In genomic region chr8:61359004-61359403, GRCm38 (mm10) we compare ENCODE assay signal across 10 mouse cellular contexts.
DNase-seq lines count a peak whose midpoint lies in the region; ATAC-seq and TF ChIP-seq lines count a peak whose summit lies in the region.
"Had no signal": no experiment of that assay in that cellular context is flagged by ENCODE, and none has a peak within 500 bp of the region (broad histone marks: within the 10 kb centered on the region; RNA-seq: fewer than 3 reads in every experiment).

No protein-coding gene starts in this region.

- H3K27ac ChIP-seq in kidney, embryonic 14.5 days (ENCODE audit: low read depth, low read length): peak overlapping the region; percentile 32; the same call in 1 of the 2 replicates
- H3K27ac ChIP-seq in MEL (ENCODE audit: control insufficient read depth, low read depth, low read length): no peak overlapping the region
- H3K27ac ChIP-seq in embryonic facial prominence, embryonic 14.5 days (replicated peaks; ENCODE audit: low read depth, low read length): no peak overlapping the region

- no peak for TF ChIP-seq CTCF in MEL (IDR thresholded peaks at IDR 0.05 in 2 of 3, conservative IDR thresholded peaks at IDR 0.05 in 1 of 3; ENCODE audit: control insufficient read depth in 1 of 3, insufficient read depth in 1 of 3, low read depth in 2 of 3, low read length in 3 of 3, poor library complexity in 1 of 3, severe bottlenecking in 1 of 3)

- H3K79me2 ChIP-seq in MEL (ENCODE audit: control insufficient read depth, insufficient read depth, low read length, poor library complexity): no peaks in the 10 kb centered on the region

- no peaks in the 10 kb centered on the region for H3K9me3 ChIP-seq in kidney, embryonic 14.5 days (ENCODE audit: control insufficient read depth, low read length)
- no peaks in the 10 kb centered on the region for H3K9me3 ChIP-seq in MEL (replicated peaks; ENCODE audit: insufficient read depth, low read length)
- no peaks in the 10 kb centered on the region for H3K9me3 ChIP-seq in embryonic facial prominence, embryonic 14.5 days (ENCODE audit: control insufficient read depth, low read length)

- no peak for DNase-seq in kidney, postnatal 10 days
- peak; percentile 44 for DNase-seq in MEL (ENCODE audit: low read depth, low spot score)
- peak; percentile 31 for DNase-seq in embryonic facial prominence, embryonic 14.5 days (ENCODE audit: low spot score)
- peak; percentile 11 to 44 for DNase-seq in thymus, adult 18-20 months
- no peak for DNase-seq in lung, postnatal 36 days
- DNase-seq: layer of hippocampus, adult 9-11 months; spleen, adult 18-20 months had no signal

- TF ChIP-seq RAD21 in MEL (IDR thresholded peaks at IDR 0.05; ENCODE audit: low read depth, low read length): no peak

- TF ChIP-seq POLR2A in MEL (IDR thresholded peaks at IDR 0.05; ENCODE audit: control insufficient read depth in 1 of 2, insufficient read depth in 1 of 2, low read depth in 1 of 2, low read length in 2 of 2, poor library complexity in 1 of 2): no peak

- peaks cover 11% of the 10 kb centered on the region; the same call in 1 of the 2 replicates for H3K4me1 ChIP-seq in kidney, embryonic 14.5 days (ENCODE audit: control insufficient read depth, insufficient read depth, low read length)
- no peaks in the 10 kb centered on the region for H3K4me1 ChIP-seq in MEL (ENCODE audit: control insufficient read depth in 1 of 2, insufficient read depth in 2 of 2, low read length in 2 of 2)
- H3K4me1 ChIP-seq in embryonic facial prominence, embryonic 14.5 days (ENCODE audit: control insufficient read depth, insufficient read depth, low read length): peaks cover 6% of the 10 kb centered on the region

- H3K9ac ChIP-seq in kidney, embryonic 14.5 days (ENCODE audit: low read depth, low read length): no peak overlapping the region
- H3K9ac ChIP-seq in MEL (ENCODE audit: control insufficient read depth, low read depth, low read length, poor library complexity, severe bottlenecking): no peak overlapping the region
- H3K9ac ChIP-seq in embryonic facial prominence, embryonic 14.5 days (ENCODE audit: low read depth, low read length): no peak overlapping the region

- TF ChIP-seq EP300 in MEL (IDR thresholded peaks at IDR 0.05; ENCODE audit: low read depth in 1 of 2, low read length in 2 of 2): peak in 1 of 2 experiments; percentile 21; a peak in 1 of 4 replicates

- no peaks in the 10 kb centered on the region for H3K27me3 ChIP-seq in kidney, embryonic 14.5 days (ENCODE audit: control insufficient read depth, insufficient read depth, low read length)
- H3K27me3 ChIP-seq in MEL (ENCODE audit: control insufficient read depth in 1 of 2, insufficient read depth in 2 of 2, low read length in 2 of 2): no peaks in the 10 kb centered on the region
- no peaks in the 10 kb centered on the region for H3K27me3 ChIP-seq in embryonic facial prominence, embryonic 14.5 days (replicated peaks; ENCODE audit: control insufficient read depth, insufficient read depth, low read length)

- H3K4me2 ChIP-seq in kidney, embryonic 14.5 days (replicated peaks; ENCODE audit: low read depth, low read length): no peak overlapping the region
- no peak overlapping the region for H3K4me2 ChIP-seq in embryonic facial prominence, embryonic 14.5 days (ENCODE audit: low read depth, low read length)
- H3K4me2 ChIP-seq: liver, embryonic 11.5 days had no signal

- peak; percentile 20; the same call in 1 of the 2 replicates for ATAC-seq in kidney, embryonic 14.5 days (ENCODE audit: low FRiP score, low TSS enrichment)
- ATAC-seq in embryonic facial prominence, embryonic 14.5 days (ENCODE audit: low read depth): no peak
- ATAC-seq in erythroblast, adult 5-6 weeks (replicated peaks; ENCODE audit: low FRiP score, poor library complexity, severe bottlenecking): no peak

- 29% methylated on average over 8 of the region's 8 CpGs for WGBS in kidney, embryonic 14.5 days
- WGBS in embryonic facial prominence, embryonic 14.5 days: 32% methylated on average over 8 of the region's 8 CpGs

- H3K4me3 ChIP-seq in kidney, embryonic 14.5 days (ENCODE audit: low read length): no peak overlapping the region
- no peak overlapping the region for H3K4me3 ChIP-seq in MEL (ENCODE audit: control insufficient read depth in 1 of 2, insufficient read depth in 1 of 2, low read depth in 2 of 2, low read length in 2 of 2)
- no peak overlapping the region for H3K4me3 ChIP-seq in embryonic facial prominence, embryonic 14.5 days (ENCODE audit: low read depth, low read length)

- peaks cover 23% of the 10 kb centered on the region for H3K36me3 ChIP-seq in kidney, embryonic 14.5 days (ENCODE audit: control insufficient read depth, insufficient read depth, low read length)
- H3K36me3 ChIP-seq in MEL (ENCODE audit: control insufficient read depth in 1 of 2, insufficient read depth in 2 of 2, low read length in 2 of 2): no peaks in the 10 kb centered on the region
- H3K36me3 ChIP-seq in embryonic facial prominence, embryonic 14.5 days (ENCODE audit: control insufficient read depth, insufficient read depth, low read length): peaks cover 29% of the 10 kb centered on the region

TF ChIP-seq in MEL, 35 proteins besides CTCF, POLR2A, EP300 and RAD21:
- TF ChIP-seq RCOR1 (IDR thresholded peaks at IDR 0.05; ENCODE audit: low read depth, low read length): 0 out of 2 replicates have a peak, but pooled peaks have one; percentile 9
- TF ChIP-seq TCF12 (IDR thresholded peaks at IDR 0.05; ENCODE audit: low read depth, low read length): no peak
- TF ChIP-seq MAX (IDR thresholded peaks at IDR 0.05; ENCODE audit: low read length): no peak
- TF ChIP-seq POLR2AphosphoS2 (IDR thresholded peaks at IDR 0.05; ENCODE audit: low read length): no peak
- TF ChIP-seq SIN3A (IDR thresholded peaks at IDR 0.05; ENCODE audit: low read length): no peak
- no peak for TF ChIP-seq KAT2A (conservative IDR thresholded peaks at IDR 0.05; ENCODE audit: low read depth, low read length)
- TF ChIP-seq GABPA (IDR thresholded peaks at IDR 0.05; ENCODE audit: low read depth, low read length): no peak
- TF ChIP-seq ZMIZ1 (IDR thresholded peaks at IDR 0.05; ENCODE audit: low read depth, low read length): no peak
- TF ChIP-seq JUND (IDR thresholded peaks at IDR 0.05; ENCODE audit: low read depth, low read length): no peak
- no peak for TF ChIP-seq ELF1 (IDR thresholded peaks at IDR 0.05; ENCODE audit: low read depth, low read length)
- TF ChIP-seq MEF2A (IDR thresholded peaks at IDR 0.05; ENCODE audit: extremely low read depth, insufficient replicate concordance, low read depth, low read length, poor library complexity, severe bottlenecking): no peak
- TF ChIP-seq MAFK (IDR thresholded peaks at IDR 0.05; ENCODE audit: borderline replicate concordance, low read depth, low read length): no peak
- peak; percentile 55; the same call in 1 of the 2 replicates for TF ChIP-seq MYB (IDR thresholded peaks at IDR 0.05; ENCODE audit: low read depth, low read length)
- no peak for TF ChIP-seq CHD2 (IDR thresholded peaks at IDR 0.05; ENCODE audit: low read length)
- TF ChIP-seq ETS1 (IDR thresholded peaks at IDR 0.05; ENCODE audit: low read depth, low read length): peak; percentile 47; the same call in 1 of the 2 replicates
- no peak for TF ChIP-seq SMC3 (IDR thresholded peaks at IDR 0.05; ENCODE audit: low read depth, low read length)

Comparison
In these comparisons a context has a peak if more than half of its experiments do, and no peak if none do; other contexts are left out.
1. DNase-seq: peak in MEL (single experiment), embryonic facial prominence, embryonic 14.5 days (single experiment) and thymus, adult 18-20 months (2 of 2); none in kidney, postnatal 10 days (single experiment) and lung, postnatal 36 days (single experiment).